Comparison of ENCODE assay signal across 14 mouse cellular contexts in genomic region chr7:97346111-97346821, GRCm38 (mm10). TPM values are rescaled to one million over a fixed set of nuclear protein-coding genes. Genes with fewer than 3 reads are reported as not detected.
DNase-seq lines count a peak whose midpoint lies in the region; ATAC-seq lines count a peak whose summit lies in the region.
"Had no signal": no experiment of that assay in that cellular context is flagged by ENCODE, and none has a peak within 500 bp of the region (broad histone marks: within the 10 kb centered on the region; RNA-seq: fewer than 3 reads in every experiment).

No protein-coding gene starts in this region.

- no peak overlapping the region for H3K4me2 ChIP-seq in neural tube, embryonic 15.5 days
- H3K4me2 ChIP-seq in forebrain, embryonic 15.5 days (replicated peaks), result no peak overlapping the region
- H3K4me2 ChIP-seq: embryonic facial prominence, embryonic 12.5 days; midbrain, embryonic 15.5 days; neural tube, embryonic 12.5 days had no signal

- peak; percentile 36 to 38 for DNase-seq in heart, postnatal 10 days
- DNase-seq in heart, postnatal 14 days, result no peak
- no peak for DNase-seq in neural tube, embryonic 10.5 days (ENCODE audit: extremely low spot score, low spot score)
- DNase-seq in cerebellum, postnatal 25 days, result no peak
- DNase-seq: adrenal gland, postnatal 10 days had no signal

- intact Hi-C loops in heart, postnatal 10 days (cut with DNase I), result no loop called here
- intact Hi-C loops in heart, postnatal 14 days (cut with DNase I), result no loop called here

- H3K9me3 ChIP-seq in neural tube, embryonic 15.5 days (replicated peaks), result no peaks in the 10 kb centered on the region
- no peaks in the 10 kb centered on the region for H3K9me3 ChIP-seq in forebrain, embryonic 15.5 days
- H3K9me3 ChIP-seq: embryonic facial prominence, embryonic 12.5 days; G1E; midbrain, embryonic 15.5 days; neural tube, embryonic 12.5 days had no signal

- H3K36me3 ChIP-seq in neural tube, embryonic 15.5 days, result peaks cover 8% of the 10 kb centered on the region
- H3K36me3 ChIP-seq in forebrain, embryonic 15.5 days, result no peaks in the 10 kb centered on the region
- H3K36me3 ChIP-seq: G1E had no signal

- peak overlapping the region; percentile 48; the same call in 1 of the 2 replicates for H3K27ac ChIP-seq in neural tube, embryonic 15.5 days (replicated peaks)
- peak overlapping the region; percentile 89 for H3K27ac ChIP-seq in forebrain, embryonic 15.5 days (replicated peaks)
- H3K27ac ChIP-seq: embryonic facial prominence, embryonic 12.5 days; macrophage; midbrain, embryonic 15.5 days; neural tube, embryonic 12.5 days had no signal

- no peaks in the 10 kb centered on the region for H3K27me3 ChIP-seq in neural tube, embryonic 15.5 days (replicated peaks)
- no peaks in the 10 kb centered on the region for H3K27me3 ChIP-seq in forebrain, embryonic 15.5 days
- H3K27me3 ChIP-seq: embryonic facial prominence, embryonic 12.5 days; midbrain, embryonic 15.5 days; neural tube, embryonic 12.5 days had no signal

- H3K9ac ChIP-seq in neural tube, embryonic 15.5 days (replicated peaks), result no peak overlapping the region
- H3K9ac ChIP-seq in forebrain, embryonic 15.5 days (replicated peaks), result no peak overlapping the region
- H3K9ac ChIP-seq: embryonic facial prominence, embryonic 12.5 days; midbrain, embryonic 15.5 days; neural tube, embryonic 12.5 days had no signal

- peaks cover 13% of the 10 kb centered on the region for H3K4me1 ChIP-seq in neural tube, embryonic 15.5 days
- H3K4me1 ChIP-seq in forebrain, embryonic 15.5 days, result peaks cover 27% of the 10 kb centered on the region
- H3K4me1 ChIP-seq: embryonic facial prominence, embryonic 12.5 days had no signal

- H3K4me3 ChIP-seq in neural tube, embryonic 15.5 days (replicated peaks), result no peak overlapping the region
- no peak overlapping the region for H3K4me3 ChIP-seq in forebrain, embryonic 15.5 days
- H3K4me3 ChIP-seq: embryonic facial prominence, embryonic 12.5 days; midbrain, embryonic 15.5 days; neural tube, embryonic 12.5 days had no signal

- 71% methylated on average over 9 of the region's 9 CpGs for WGBS in neural tube, embryonic 15.5 days
- 63% methylated on average over 9 of the region's 9 CpGs for WGBS in forebrain, embryonic 15.5 days

- no peak for ATAC-seq in neural tube, embryonic 15.5 days (ENCODE audit: low FRiP score)
- ATAC-seq in forebrain, embryonic 15.5 days (replicated peaks), result peak; percentile 11; the same call in 1 of the 2 replicates
- peak; percentile 40 for ATAC-seq in megakaryocyte progenitor cell, adult 5-6 weeks (replicated peaks; ENCODE audit: poor library complexity)
- ATAC-seq: intestine, embryonic 16.5 days had no signal

RNA-seq across cellular contexts. Expression of gene Kctd21, which starts 14.1 kb away (rescaled TPM):
- total RNA-seq in heart, postnatal 10 days (2021), result 1 to 10 TPM; 1.4 to 2.7 TPM
- total RNA-seq in heart, postnatal 14 days (2021), result 1 to 10 TPM; 3.0 to 3.3 TPM
- 6.4 and 6.8 TPM in 2 replicates for polyA plus RNA-seq in neural tube, embryonic 15.5 days (2015; fragmentation: Nextera tagmentation; extraction: Ambion mirVana)
- 6.6 and 7.1 TPM in 2 replicates for polyA plus RNA-seq in forebrain, embryonic 15.5 days (2015; fragmentation: Nextera tagmentation; extraction: Ambion mirVana)
- 1.0 and 1.6 TPM in 2 replicates for total RNA-seq in megakaryocyte progenitor cell, adult 5-6 weeks (2015)
- total RNA-seq in megakaryocyte progenitor cell, adult 5-6 weeks (2017), result 0.54 and 1.1 TPM in 2 replicates

RNA-seq across cellular contexts. Expression of gene Usp35, which starts 14.4 kb away (rescaled TPM):
- 1 to 10 TPM; 1.5 to 1.7 TPM for total RNA-seq in heart, postnatal 10 days (2021)
- 1 to 10 TPM; 1.2 to 1.9 TPM for total RNA-seq in heart, postnatal 14 days (2021)
- 3.6 and 4.5 TPM in 2 replicates for polyA plus RNA-seq in neural tube, embryonic 15.5 days (2015; fragmentation: Nextera tagmentation; extraction: Ambion mirVana)
- 4.4 and 5.8 TPM in 2 replicates for polyA plus RNA-seq in forebrain, embryonic 15.5 days (2015; fragmentation: Nextera tagmentation; extraction: Ambion mirVana)
- total RNA-seq in megakaryocyte progenitor cell, adult 5-6 weeks (2015), result 0.05 and 0.10 TPM in 2 replicates
- 0.20 TPM in 1 of 2 replicates, not detected in the other for total RNA-seq in megakaryocyte progenitor cell, adult 5-6 weeks (2017)

RNA-seq across cellular contexts. Expression of gene Alg8, which starts 25.1 kb away (rescaled TPM):
- 1 to 10 TPM; 7.7 to 7.8 TPM for total RNA-seq in heart, postnatal 10 days (2021)
- total RNA-seq in heart, postnatal 14 days (2021), result 1 to 10 TPM; 5.1 to 5.5 TPM
- 12.8 and 19.4 TPM in 2 replicates for polyA plus RNA-seq in neural tube, embryonic 15.5 days (2015; fragmentation: Nextera tagmentation; extraction: Ambion mirVana)
- polyA plus RNA-seq in forebrain, embryonic 15.5 days (2015; fragmentation: Nextera tagmentation; extraction: Ambion mirVana), result 18.9 and 19.0 TPM in 2 replicates
- 59.2 and 74.4 TPM in 2 replicates for total RNA-seq in megakaryocyte progenitor cell, adult 5-6 weeks (2015)
- 35.1 and 40.5 TPM in 2 replicates for total RNA-seq in megakaryocyte progenitor cell, adult 5-6 weeks (2017)

RNA-seq across cellular contexts. Expression of gene Ndufc2, which starts 53.5 kb away (rescaled TPM):
- 100 to 1,000 TPM; 525 to 575 TPM for total RNA-seq in heart, postnatal 10 days (2021)
- total RNA-seq in heart, postnatal 14 days (2021), result 100 to 1,000 TPM; 516 to 524 TPM
- polyA plus RNA-seq in neural tube, embryonic 15.5 days (2015; fragmentation: Nextera tagmentation; extraction: Ambion mirVana), result 469 and 526 TPM in 2 replicates
- 460 and 479 TPM in 2 replicates for polyA plus RNA-seq in forebrain, embryonic 15.5 days (2015; fragmentation: Nextera tagmentation; extraction: Ambion mirVana)
- total RNA-seq in megakaryocyte progenitor cell, adult 5-6 weeks (2015), result 173 and 202 TPM in 2 replicates
- 307 and 320 TPM in 2 replicates for total RNA-seq in megakaryocyte progenitor cell, adult 5-6 weeks (2017)

Comparison
In these comparisons a context has a peak if more than half of its experiments do, and no peak if none do; other contexts are left out.
1. DNase-seq: peak in heart, postnatal 10 days (2 of 2); none in heart, postnatal 14 days (0 of 2), neural tube, embryonic 10.5 days (single experiment) and cerebellum, postnatal 25 days (0 of 2).
2. RNA of gene Alg8, which starts 25.1 kb away (total RNA-seq): 35.1 to 74.4 TPM in megakaryocyte progenitor cell, adult 5-6 weeks; 7.7 to 7.8 TPM in heart, postnatal 10 days and 5.1 to 5.5 TPM in heart, postnatal 14 days; every median in the first group is over 4 times any median in the second.